Mouse (Mus musculus) brain, adult 10 weeks (tissue): ENCODE data around the gene Stard3. TPM values are rescaled to one million over a fixed set of nuclear protein-coding genes. Genes with fewer than 3 reads are reported as not detected.

ENCODE experiments used
- polyA plus RNA-seq: library from polyadenylated mRNA; stranded (reverse); fragments of 350-450 nt; fragmentation: Illumina TruSeq; extraction: RNeasy Lipid Tissue Mini Kit (QIAGEN cat#74804); gene quantifications from one replicate; pipeline ENCODE4 v1.2.3, GENCODE M21; 2015; ENCODE audit warnings: low read depth, low replicate concordance

The Stard3 gene
- 44.9 TPM for polyA plus RNA-seq

DNA sequence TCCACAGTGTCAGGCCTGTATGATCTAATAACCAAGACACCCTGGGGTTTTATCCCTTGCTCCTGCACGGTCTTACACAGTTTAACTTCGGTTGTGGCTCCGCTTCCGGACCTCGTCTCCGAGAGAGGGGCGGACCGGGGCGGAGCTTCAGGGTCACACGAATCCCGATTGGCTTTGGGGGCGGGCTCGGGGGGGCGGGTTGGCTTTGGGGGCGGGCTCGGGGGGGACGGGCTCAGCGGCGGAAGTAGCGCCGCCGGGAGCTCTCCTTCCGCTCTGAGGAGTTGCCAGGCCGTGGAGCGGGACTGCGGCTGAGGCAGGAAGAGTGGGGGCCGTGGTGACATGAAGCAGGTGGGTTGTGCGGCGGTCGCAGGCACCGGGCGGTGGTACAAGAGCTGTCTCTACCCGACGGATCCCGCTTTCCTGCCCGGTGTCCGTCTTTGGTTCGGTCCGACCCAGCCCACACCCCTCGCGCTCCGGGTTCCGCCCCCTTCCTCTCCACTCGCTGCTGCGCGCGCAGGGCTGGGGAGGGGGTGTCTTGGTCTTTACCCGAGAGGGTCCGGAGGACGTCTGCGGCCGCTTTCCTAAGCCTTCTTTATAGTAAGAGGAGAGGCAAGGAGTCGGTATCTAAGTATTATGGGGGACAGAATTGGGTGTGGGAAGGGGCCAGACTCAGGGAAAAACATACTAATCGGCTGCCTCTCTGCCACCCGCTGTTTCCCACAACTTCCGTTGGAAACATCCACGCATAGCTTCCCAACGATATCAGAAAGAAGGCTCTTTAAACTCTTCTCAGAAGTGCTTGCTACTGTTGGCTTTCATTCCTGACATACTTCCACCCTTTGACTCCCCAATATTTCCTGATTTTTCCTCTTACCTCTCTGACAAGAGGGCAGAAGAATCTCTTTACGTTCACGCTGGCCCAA lies at the start of gene Stard3:
Gene Stard3 (plus strand): TSS at position 208 of the 923 bp plus-strand sequence.

DNA sequence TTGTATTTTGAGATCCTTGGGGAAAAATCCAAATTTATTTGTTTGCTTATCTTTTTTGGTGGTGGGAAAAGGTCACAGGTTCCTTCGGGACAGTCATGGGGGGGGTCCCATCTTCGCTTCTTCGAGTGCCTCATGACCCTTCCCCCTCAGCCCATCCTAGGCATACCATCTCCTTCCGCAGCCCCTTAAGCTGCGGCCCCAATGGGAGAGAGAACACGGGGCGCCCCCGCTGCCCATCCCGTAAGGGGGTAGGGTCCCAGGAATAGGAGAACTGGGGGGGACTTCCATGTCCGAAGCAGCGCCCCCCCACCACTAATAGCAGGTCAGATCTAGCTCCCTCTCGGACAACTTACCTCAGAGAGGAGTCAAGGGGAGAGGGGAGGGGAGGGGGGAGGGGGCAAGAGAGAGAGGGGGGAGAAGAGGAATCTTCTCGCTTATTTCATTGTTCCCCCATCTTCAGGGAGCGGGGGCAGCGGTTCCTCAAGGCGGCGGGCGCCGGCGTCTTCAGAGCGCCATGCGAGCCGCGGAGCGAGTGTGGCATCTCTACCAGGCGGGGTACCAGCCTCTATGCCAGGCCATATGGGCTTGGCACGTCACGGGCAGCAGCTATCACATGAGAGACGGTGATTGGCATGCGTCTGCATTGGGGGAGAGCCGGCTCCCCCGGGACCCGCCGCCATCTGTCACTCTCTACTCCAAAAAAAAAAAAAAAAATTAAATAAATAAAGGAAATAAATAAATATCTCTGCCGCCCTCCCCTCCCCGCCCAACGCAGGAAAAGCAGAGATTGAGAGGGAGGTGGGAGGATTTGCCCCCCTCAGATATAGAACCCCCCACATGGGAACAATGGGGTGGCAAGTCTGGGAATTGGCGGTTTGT lies 28.8 kb upstream of the Stard3 start, which contains the start of gene Neurod2:
Gene Neurod2 (minus strand): TSS at position 568 of the 879 bp plus-strand sequence.

GRCm38 (mm10) chr11:98348083-98348961 lies 9.8 kb upstream of the Stard3 start, which contains the start of gene Ppp1r1b:
TSS of gene Ppp1r1b (plus strand) at chr11:98348404.

DNA sequence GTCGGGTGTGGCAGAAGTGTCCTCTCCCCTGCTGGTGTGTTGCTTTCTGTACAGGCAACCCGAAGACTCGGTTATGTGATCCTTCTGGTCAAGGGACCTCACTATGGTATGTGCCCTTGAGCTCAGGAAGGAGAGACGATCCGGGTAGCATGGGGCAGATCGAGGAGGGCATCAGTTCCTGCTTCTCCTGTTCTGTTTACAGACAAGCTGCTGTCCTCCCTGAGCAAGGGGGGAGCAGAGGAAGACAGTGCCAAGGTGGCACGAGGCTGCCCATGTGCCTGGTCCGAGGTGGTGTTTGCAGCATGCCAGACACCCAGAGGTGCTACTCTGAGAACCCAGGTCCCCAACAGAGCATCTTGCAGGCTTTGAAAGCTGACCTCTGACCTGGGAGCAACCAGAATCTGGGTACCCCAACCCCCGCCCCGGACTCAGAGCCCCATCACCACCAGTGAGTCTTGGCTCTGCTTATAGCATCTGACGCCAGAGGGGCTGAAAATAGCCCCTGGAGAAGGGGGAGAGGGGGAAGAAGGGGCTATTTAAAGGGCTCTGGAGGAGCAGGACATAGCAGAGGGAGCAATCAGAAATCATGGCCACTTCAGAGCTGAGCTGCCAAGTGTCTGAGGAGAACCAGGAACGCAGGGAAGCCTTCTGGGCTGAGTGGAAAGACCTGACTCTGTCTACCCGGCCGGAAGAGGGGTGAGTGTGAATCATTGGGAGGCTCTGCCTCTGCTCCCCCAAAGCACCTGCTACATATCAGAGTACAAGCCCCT lies 25.3 kb downstream of the Stard3 start, which contains the start of gene Tcap:
Gene Tcap (plus strand): TSS at position 551 of the 770 bp plus-strand sequence.

GRCm38 (mm10) chr11:98385638-98386585 lies 27.7 kb downstream of the Stard3 start, which contains the start of gene Pnmt:
TSS of gene Pnmt (plus strand) at chr11:98386450.

DNA sequence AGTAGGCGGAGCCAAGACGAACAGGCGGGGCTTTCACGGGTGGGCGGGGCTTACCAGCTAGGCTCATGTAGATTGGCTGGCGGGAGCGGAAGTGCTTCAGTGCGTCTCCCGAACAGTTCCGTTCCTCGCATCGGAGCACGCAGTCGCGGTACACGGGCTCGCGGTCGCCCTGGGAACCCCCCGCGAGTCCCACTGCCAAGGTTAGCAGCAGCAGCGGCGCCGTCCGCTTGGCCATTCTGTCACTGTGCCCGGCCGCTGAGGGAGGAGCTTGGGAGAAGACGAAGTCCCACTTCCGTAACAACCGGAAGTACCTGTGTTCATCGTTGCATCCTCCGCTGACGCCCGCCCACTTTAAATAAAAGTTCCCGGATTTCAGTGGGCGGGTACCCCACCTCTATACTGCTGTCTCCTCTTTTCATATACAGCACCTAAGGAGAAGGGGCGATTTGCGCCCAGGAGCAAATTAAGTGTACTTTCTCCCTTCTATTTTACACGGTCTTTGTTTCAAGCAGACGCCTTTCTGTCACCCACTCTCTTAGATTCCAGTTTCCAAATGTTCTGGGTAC lies 42.1 kb downstream of the Stard3 start, which contains the start of gene Pgap3:
Gene Pgap3 (minus strand): TSS at position 330 of the 566 bp plus-strand sequence.

DNA sequence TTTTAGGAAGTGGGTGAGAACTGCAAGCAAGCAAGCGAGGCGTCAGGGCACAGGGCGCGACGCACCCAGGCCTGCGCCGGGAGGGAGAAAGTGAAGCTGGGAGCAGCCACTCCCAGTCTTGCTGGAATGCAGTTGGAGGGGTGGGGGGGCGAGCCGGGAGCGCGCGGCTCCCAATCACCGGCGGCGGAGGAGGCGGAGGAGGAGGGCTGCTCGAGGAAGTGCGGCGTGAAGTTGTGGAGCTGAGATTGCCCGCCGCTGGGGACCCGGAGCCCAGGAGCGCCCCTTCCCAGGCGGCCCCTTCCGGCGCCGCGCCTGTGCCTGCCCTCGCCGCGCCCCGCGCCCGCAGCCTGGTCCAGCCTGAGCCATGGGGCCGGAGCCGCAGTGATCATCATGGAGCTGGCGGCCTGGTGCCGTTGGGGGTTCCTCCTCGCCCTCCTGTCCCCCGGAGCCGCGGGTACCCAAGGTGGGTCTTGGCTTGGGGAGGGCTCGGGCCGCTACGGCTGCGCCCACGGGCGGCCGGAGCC lies 54.2 kb downstream of the Stard3 start, which contains the start of gene Erbb2:
Gene Erbb2 (plus strand): TSS at position 198 of the 524 bp plus-strand sequence.

Other genes starting within 250 kb of the Stard3 start
- 20.6 TPM for gene Fbxl20, start 208.0 kb upstream of the Stard3 start, polyA plus RNA-seq
- 21.7 TPM for gene Med1, start 165.1 kb upstream of the Stard3 start, polyA plus RNA-seq
- gene Cdk12, start 155.3 kb upstream of the Stard3 start, polyA plus RNA-seq, result 13.0 TPM
- gene Neurod2, start 28.7 kb upstream of the Stard3 start, polyA plus RNA-seq, result 29.6 TPM
- 466 TPM for gene Ppp1r1b, start 10.0 kb upstream of the Stard3 start, polyA plus RNA-seq
- 8.1 TPM for gene Tcap, start 25.4 kb downstream of the Stard3 start, polyA plus RNA-seq
- gene Pnmt, start 28.1 kb downstream of the Stard3 start, polyA plus RNA-seq, result not detected
- 9.8 TPM for gene Pgap3, start 42.1 kb downstream of the Stard3 start, polyA plus RNA-seq
- 1.3 TPM for gene Erbb2, start 54.1 kb downstream of the Stard3 start, polyA plus RNA-seq
- 230 TPM for gene Mien1, start 80.6 kb downstream of the Stard3 start, polyA plus RNA-seq
- gene Grb7, start 88.0 kb downstream of the Stard3 start, polyA plus RNA-seq, result 2.9 TPM
- not detected for gene Ikzf3, start 187.7 kb downstream of the Stard3 start, polyA plus RNA-seq
- not detected for gene Zpbp2, start 192.7 kb downstream of the Stard3 start, polyA plus RNA-seq
- 59.0 TPM for gene Ormdl3, start 229.0 kb downstream of the Stard3 start, polyA plus RNA-seq
- not detected for gene Lrrc3c, start 239.9 kb downstream of the Stard3 start, polyA plus RNA-seq